Mouse (Mus musculus): Measurements from ENCODE around the gene Dmc1. TPM values are rescaled to one million over a fixed set of nuclear protein-coding genes. Genes with fewer than 3 reads are reported as not detected.

Dmc1 gene
- 3.4 and 3.5 TPM in 2 replicates for total RNA-seq (2015)
- 2.9 and 4.0 TPM in 2 replicates for total RNA-seq (2017)

- ATAC-seq (replicated peaks; ENCODE audit: poor library complexity): peak; percentile 83
Measured at GRCm38 (mm10) chr15:79604990-79605665, at the start of gene Dmc1. Dmc1 (minus strand) TSS chr15:79605109.

GRCm38 (mm10) chr15:79651481-79651880 is 46.6 kb upstream of the Dmc1 start:
- ATAC-seq (replicated peaks; ENCODE audit: poor library complexity): no peak; the same call in 1 of the 2 replicates

GRCm38 (mm10) chr15:79650569-79650968 is 45.7 kb upstream of the Dmc1 start:
- ATAC-seq (replicated peaks; ENCODE audit: poor library complexity): peak; percentile 90

GRCm38 (mm10) chr15:79648130-79648529 is 43.2 kb upstream of the Dmc1 start:
- ATAC-seq (replicated peaks; ENCODE audit: poor library complexity): no peak

- peak; percentile 48 for ATAC-seq (replicated peaks; ENCODE audit: poor library complexity)
Measured at GRCm38 (mm10) chr15:79645483-79645882, 40.6 kb upstream of the Dmc1 start.

GRCm38 (mm10) chr15:79641135-79641817 is 36.4 kb upstream of the Dmc1 start:
- no peak for ATAC-seq (replicated peaks; ENCODE audit: poor library complexity)

GRCm38 (mm10) chr15:79630471-79630870 is 25.6 kb upstream of the Dmc1 start:
- no peak for ATAC-seq (replicated peaks; ENCODE audit: poor library complexity)

GRCm38 (mm10) chr15:79619770-79620414 is 15.0 kb upstream of the Dmc1 start:
- no peak for ATAC-seq (replicated peaks; ENCODE audit: poor library complexity)

- ATAC-seq (replicated peaks; ENCODE audit: poor library complexity): peak; percentile 29; the same call in 1 of the 2 replicates
Measured at GRCm38 (mm10) chr15:79618456-79618855, 13.5 kb upstream of the Dmc1 start.

- no peak for ATAC-seq (replicated peaks; ENCODE audit: poor library complexity)
Measured at GRCm38 (mm10) chr15:79617135-79617534, 12.2 kb upstream of the Dmc1 start.

GRCm38 (mm10) chr15:79616729-79617128 is 11.8 kb upstream of the Dmc1 start:
- no peak for ATAC-seq (replicated peaks; ENCODE audit: poor library complexity)

GRCm38 (mm10) chr15:79615501-79615900 is 10.6 kb upstream of the Dmc1 start:
- ATAC-seq (replicated peaks; ENCODE audit: poor library complexity): no peak

- no peak for ATAC-seq (replicated peaks; ENCODE audit: poor library complexity)
Measured at GRCm38 (mm10) chr15:79609226-79609625, 4.3 kb upstream of the Dmc1 start.

GRCm38 (mm10) chr15:79608214-79608613 is 3.3 kb upstream of the Dmc1 start:
- no peak for ATAC-seq (replicated peaks; ENCODE audit: poor library complexity)

GRCm38 (mm10) chr15:79607757-79608156 is 2.8 kb upstream of the Dmc1 start:
- ATAC-seq (replicated peaks; ENCODE audit: poor library complexity): no peak

GRCm38 (mm10) chr15:79606161-79606560 is 1.3 kb upstream of the Dmc1 start:
- ATAC-seq (replicated peaks; ENCODE audit: poor library complexity): no peak

GRCm38 (mm10) chr15:79600176-79600575 is 4.7 kb downstream of the Dmc1 start:
- ATAC-seq (replicated peaks; ENCODE audit: poor library complexity): no peak

GRCm38 (mm10) chr15:79598715-79599114 is 6.2 kb downstream of the Dmc1 start:
- ATAC-seq (replicated peaks; ENCODE audit: poor library complexity): peak; percentile 63

- no peak for ATAC-seq (replicated peaks; ENCODE audit: poor library complexity)
Measured at GRCm38 (mm10) chr15:79581581-79581980, 23.3 kb downstream of the Dmc1 start.

GRCm38 (mm10) chr15:79577671-79578426 is 27.1 kb downstream of the Dmc1 start:
- ATAC-seq (replicated peaks; ENCODE audit: poor library complexity): no peak

- peak; percentile 37; the same call in 1 of the 2 replicates for ATAC-seq (replicated peaks; ENCODE audit: poor library complexity)
Measured at GRCm38 (mm10) chr15:79576947-79577346, 28.0 kb downstream of the Dmc1 start.

Data from megakaryocyte progenitor cell, adult 5-6 weeks (primary cell).